Mouse (Mus musculus) megakaryocyte, embryonic 14.5 days (primary cell): ENCODE measurements around the gene Aspa. TPM values are rescaled to one million over a fixed set of nuclear protein-coding genes. Genes with fewer than 3 reads are reported as not detected.

Experiments used
- H3K27me3 ChIP-seq: replicated peaks from 2 replicates; pipeline ENCODE3; 2012; ENCODE audit warnings: inconsistent platforms
- H3K36me3 ChIP-seq: replicated peaks from 2 replicates; pipeline ENCODE3; 2012; ENCODE audit warnings: low read length, inconsistent platforms, mixed read lengths
- H3K4me1 ChIP-seq: 2 replicates; pipeline ENCODE4 v1.6.1; 2012; ENCODE audit warnings: inconsistent platforms
- H3K4me3 ChIP-seq: replicated peaks from 2 replicates; pipeline ENCODE3; 2012; ENCODE audit warnings: moderate library complexity, mild to moderate bottlenecking, inconsistent platforms
- H3K9me3 ChIP-seq: 2 replicates; pipeline ENCODE4 v1.6.1; 2012; ENCODE audit warnings: inconsistent platforms
- FLI1 ChIP-seq: IDR thresholded peaks from 2 replicates; pipeline ENCODE4 v1.6.1; 2012; ENCODE audit warnings: low read length, inconsistent platforms, mixed read lengths
- GATA1 ChIP-seq: IDR thresholded peaks from 3 replicates; pipeline ENCODE4 v1.6.1; 2012; ENCODE audit warnings: mixed read lengths, low read length, inconsistent platforms, borderline replicate concordance
- polyA plus RNA-seq: library from polyadenylated mRNA; stranded (reverse); fragments of >175 nt; gene quantifications from 2 replicates; pipeline ENCODE4 v1.2.3, GENCODE M21; 2012; ENCODE audit warnings: low replicate concordance; ENCODE audit not compliant: insufficient read depth

Gene Aspa
- polyA plus RNA-seq, 1 experiment, result not detected

- H3K4me3 ChIP-seq, result no peak overlapping the region
- no peaks in the 10 kb centered on the region for H3K4me1 ChIP-seq
- no peak for TF ChIP-seq GATA1
- no peak for TF ChIP-seq FLI1
- no peaks in the 10 kb centered on the region for H3K9me3 ChIP-seq
- no peaks in the 10 kb centered on the region for H3K36me3 ChIP-seq
- peaks cover 12% of the 10 kb centered on the region for H3K27me3 ChIP-seq
Measured at GRCm38 (mm10) chr11:73303123-73303522, 26.3 kb downstream of the Aspa start.

GRCm38 (mm10) chr11:73289621-73290020, 39.8 kb downstream of the Aspa start:
- H3K4me3 ChIP-seq, result no peak overlapping the region
- TF ChIP-seq FLI1 (no peak), GATA1 (no peak)
- no peaks in the 10 kb centered on the region for H3K36me3 ChIP-seq
- H3K27me3 ChIP-seq, result peaks cover 26% of the 10 kb centered on the region
- H3K4me1 ChIP-seq, result 0 out of 2 replicates have a peak, but pooled peaks cover 4% of the 10 kb centered on the region
- H3K9me3 ChIP-seq, result no peaks in the 10 kb centered on the region

GRCm38 (mm10) chr11:73284351-73284750, 45.0 kb downstream of the Aspa start:
- Histone ChIP-seq H3K9me3 (no peaks in the 10 kb centered on the region), H3K27me3 (peaks cover 58% of the 10 kb centered on the region), H3K4me1 (peaks cover 43% of the 10 kb centered on the region), H3K36me3 (no peaks in the 10 kb centered on the region), H3K4me3 (no peak overlapping the region)
- TF ChIP-seq GATA1, result no peak
- no peak for TF ChIP-seq FLI1

GRCm38 (mm10) chr11:73283926-73284325, 45.5 kb downstream of the Aspa start:
- H3K4me1 ChIP-seq, result peaks cover 41% of the 10 kb centered on the region
- no peaks in the 10 kb centered on the region for H3K36me3 ChIP-seq
- H3K27me3 ChIP-seq, result peaks cover 61% of the 10 kb centered on the region
- TF ChIP-seq GATA1, result no peak
- TF ChIP-seq FLI1, result no peak
- H3K9me3 ChIP-seq, result no peaks in the 10 kb centered on the region
- H3K4me3 ChIP-seq, result no peak overlapping the region

- Histone ChIP-seq H3K27me3 (peaks cover 62% of the 10 kb centered on the region), H3K4me3 (no peak overlapping the region), H3K4me1 (peaks cover 40% of the 10 kb centered on the region), H3K36me3 (no peaks in the 10 kb centered on the region), H3K9me3 (no peaks in the 10 kb centered on the region)
- TF ChIP-seq FLI1, result no peak
- no peak for TF ChIP-seq GATA1
Measured at GRCm38 (mm10) chr11:73283369-73283768, 46.0 kb downstream of the Aspa start.

- Histone ChIP-seq H3K27me3 (peaks cover 66% of the 10 kb centered on the region), H3K36me3 (no peaks in the 10 kb centered on the region), H3K9me3 (no peaks in the 10 kb centered on the region), H3K4me3 (peak overlapping the region; percentile 90), H3K4me1 (peaks cover 48% of the 10 kb centered on the region)
- TF ChIP-seq GATA1, result no peak
- no peak for TF ChIP-seq FLI1
Measured at GRCm38 (mm10) chr11:73281528-73282027, 47.8 kb downstream of the Aspa start.

- TF ChIP-seq GATA1 (no peak), FLI1 (no peak)
- Histone ChIP-seq H3K27me3 (peaks cover 58% of the 10 kb centered on the region), H3K36me3 (no peaks in the 10 kb centered on the region), H3K4me1 (peaks cover 48% of the 10 kb centered on the region), H3K9me3 (no peaks in the 10 kb centered on the region), H3K4me3 (peak overlapping the region; percentile 56)
Measured at GRCm38 (mm10) chr11:73280710-73281109, 48.7 kb downstream of the Aspa start.

- no peaks in the 10 kb centered on the region for H3K36me3 ChIP-seq
- peaks cover 41% of the 10 kb centered on the region for H3K27me3 ChIP-seq
- H3K4me3 ChIP-seq, result no peak overlapping the region
- H3K9me3 ChIP-seq, result no peaks in the 10 kb centered on the region
- TF ChIP-seq GATA1, result no peak
- TF ChIP-seq FLI1, result no peak
- H3K4me1 ChIP-seq, result peaks cover 28% of the 10 kb centered on the region
Measured at GRCm38 (mm10) chr11:73274821-73275220, 54.6 kb downstream of the Aspa start.

GRCm38 (mm10) chr11:73267267-73267666, 62.1 kb downstream of the Aspa start, which contains the start of gene Trpv3:
Gene Trpv3, plus strand, starts transcription at chr11:73267388.
- Histone ChIP-seq H3K9me3 (peaks cover 9% of the 10 kb centered on the region), H3K36me3 (no peaks in the 10 kb centered on the region), H3K27me3 (peaks cover 32% of the 10 kb centered on the region), H3K4me3 (peak within 1 kb of the TSS; percentile 81), H3K4me1 (peaks cover 61% of the 10 kb centered on the region)
- TF ChIP-seq GATA1, result no peak
- no peak for TF ChIP-seq FLI1

GRCm38 (mm10) chr11:73261385-73261784, 68.0 kb downstream of the Aspa start:
- Histone ChIP-seq H3K4me1 (peaks cover 32% of the 10 kb centered on the region), H3K4me3 (no peak overlapping the region), H3K9me3 (peaks cover 16% of the 10 kb centered on the region), H3K27me3 (peaks cover 13% of the 10 kb centered on the region), H3K36me3 (no peaks in the 10 kb centered on the region)
- TF ChIP-seq GATA1 (no peak), FLI1 (no peak)

GRCm38 (mm10) chr11:73260457-73260856, 68.9 kb downstream of the Aspa start:
- H3K9me3 ChIP-seq, result peaks cover 13% of the 10 kb centered on the region
- no peaks in the 10 kb centered on the region for H3K36me3 ChIP-seq
- no peak overlapping the region for H3K4me3 ChIP-seq
- TF ChIP-seq GATA1, result no peak
- TF ChIP-seq FLI1, result no peak
- peaks cover 14% of the 10 kb centered on the region for H3K27me3 ChIP-seq
- H3K4me1 ChIP-seq, result peaks cover 22% of the 10 kb centered on the region
